Mouse (Mus musculus) erythroblast, adult 5-6 weeks (primary cell): ENCODE data around the gene Casp9. TPM values are rescaled to one million over a fixed set of nuclear protein-coding genes. Genes with fewer than 3 reads are reported as not detected.

Source experiments
- ATAC-seq: replicated peaks from 2 replicates; pipeline ENCODE4 v1.8.0; 2016; ENCODE audit warnings: moderate number of reproducible peaks, mild to moderate bottlenecking, moderate TSS enrichment, inconsistent platforms; ENCODE audit not compliant: poor library complexity, low FRiP score, severe bottlenecking
- total RNA-seq, 2 experiments: library from RNA; stranded (forward) in 1 of 2; stranded (reverse) in 1 of 2; fragments of 150-400 nt in 1 of 2; fragments of 200-764, 138-1000 nt in 1 of 2; gene quantifications; 2 replicates each; pipeline versions ENCODE4 v1.2.3 to v1.2.4; 2015 to 2017; ENCODE audit warnings: low replicate concordance in 2 of 2

The Casp9 gene
- total RNA-seq, 2 experiments from 2014 or later, result 4.3 to 4.4 TPM

DNA sequence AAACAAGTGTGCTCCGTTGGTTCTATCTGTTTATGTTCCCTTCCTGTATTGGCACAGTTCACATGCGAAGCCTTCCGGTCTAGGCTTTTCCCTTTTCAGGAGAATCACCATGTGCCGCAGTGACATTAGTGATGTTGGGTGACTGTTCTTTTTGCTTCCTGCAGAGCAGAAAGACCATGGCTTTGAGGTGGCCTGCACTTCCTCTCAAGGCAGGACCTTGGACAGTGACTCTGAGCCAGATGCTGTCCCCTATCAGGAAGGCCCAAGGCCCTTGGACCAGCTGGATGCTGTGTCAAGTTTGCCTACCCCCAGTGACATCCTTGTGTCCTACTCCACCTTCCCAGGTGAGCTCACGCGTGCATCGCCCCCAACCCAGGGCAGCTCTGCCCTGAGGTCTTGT is 18.0 kb downstream of the Casp9 start:
- ATAC-seq, result no peak

DNA sequence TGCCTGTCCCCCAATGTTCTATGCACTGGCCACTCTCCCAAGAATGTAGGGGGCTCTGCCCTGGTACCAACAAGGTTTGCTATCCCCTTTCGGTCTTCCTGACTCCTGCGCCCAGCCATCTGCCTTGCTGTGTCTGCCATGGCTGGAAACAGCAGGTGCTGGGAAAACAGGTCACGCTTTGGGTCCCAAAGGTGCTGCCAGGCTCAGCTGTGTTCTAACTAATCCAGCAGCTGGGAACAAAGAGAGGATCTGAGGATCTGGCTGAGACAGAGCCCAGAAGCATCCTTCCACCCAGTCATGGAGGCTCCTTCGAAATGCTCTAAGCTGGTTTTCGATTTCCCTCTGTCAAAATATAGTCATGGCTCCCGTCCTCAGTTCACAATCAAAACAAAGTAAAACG is 22.9 kb downstream of the Casp9 start:
- ATAC-seq, result no peak

DNA sequence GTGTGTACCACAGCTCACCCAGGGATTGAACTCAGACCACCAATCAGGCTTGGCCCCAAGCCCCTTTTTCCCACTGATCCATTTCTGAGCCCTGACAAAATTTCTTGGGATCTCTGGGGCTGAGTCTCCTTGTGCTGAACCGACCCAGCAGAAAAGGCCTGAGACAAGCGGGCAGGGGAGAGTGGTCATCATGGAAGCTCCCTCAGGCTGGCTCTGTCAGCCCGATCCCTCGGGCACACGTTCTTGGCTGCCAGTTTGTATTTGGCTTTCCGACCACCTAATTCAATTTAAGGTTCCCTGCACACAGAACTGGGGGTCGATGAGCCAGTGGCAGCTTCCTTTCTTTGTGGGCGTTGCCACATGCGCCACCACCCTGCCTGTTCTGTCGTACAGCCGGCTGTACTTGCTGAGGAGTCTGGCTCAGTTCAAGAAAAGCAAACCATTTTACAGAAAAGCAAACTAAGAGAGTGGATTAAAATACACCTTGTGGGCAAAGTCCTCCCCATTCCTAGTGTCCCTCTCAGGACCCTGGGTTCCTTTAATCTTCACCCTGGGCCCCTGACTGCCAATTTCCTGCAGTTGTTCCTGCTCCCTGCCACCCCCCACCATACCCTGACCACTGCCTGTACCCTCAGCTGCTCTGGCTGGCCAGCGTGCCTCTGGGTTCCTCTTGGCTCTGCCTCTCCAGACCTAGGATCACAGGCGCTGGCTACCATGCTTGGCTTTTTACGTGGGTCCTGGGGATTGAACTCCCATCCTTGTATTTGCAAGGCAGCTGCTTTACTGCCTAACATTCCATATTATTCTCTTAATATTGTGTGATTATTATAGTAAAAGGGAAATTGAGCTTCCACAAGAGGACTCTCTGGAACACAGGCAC is 23.6 kb downstream of the Casp9 start:
- ATAC-seq, result no peak

DNA sequence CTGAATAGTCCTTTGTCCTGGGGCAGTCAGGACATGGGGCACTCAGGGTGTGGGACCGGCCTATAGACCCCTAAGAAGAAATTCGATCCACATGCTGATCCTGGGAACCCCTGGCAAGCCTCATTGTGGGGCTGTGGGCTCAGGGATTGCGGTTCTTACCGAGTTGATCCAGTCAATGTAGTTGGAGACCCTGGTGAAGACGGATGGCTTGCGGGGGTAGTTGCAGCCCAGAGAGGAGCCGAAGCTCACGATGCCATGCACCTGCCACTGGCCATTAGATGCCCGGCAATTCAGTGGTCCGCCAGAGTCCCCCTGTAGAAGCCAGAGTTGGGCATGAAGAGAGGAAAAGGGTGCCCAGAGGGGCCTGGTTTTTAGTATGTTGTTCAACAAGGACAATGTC is 24.3 kb downstream of the Casp9 start:
- no peak for ATAC-seq

DNA sequence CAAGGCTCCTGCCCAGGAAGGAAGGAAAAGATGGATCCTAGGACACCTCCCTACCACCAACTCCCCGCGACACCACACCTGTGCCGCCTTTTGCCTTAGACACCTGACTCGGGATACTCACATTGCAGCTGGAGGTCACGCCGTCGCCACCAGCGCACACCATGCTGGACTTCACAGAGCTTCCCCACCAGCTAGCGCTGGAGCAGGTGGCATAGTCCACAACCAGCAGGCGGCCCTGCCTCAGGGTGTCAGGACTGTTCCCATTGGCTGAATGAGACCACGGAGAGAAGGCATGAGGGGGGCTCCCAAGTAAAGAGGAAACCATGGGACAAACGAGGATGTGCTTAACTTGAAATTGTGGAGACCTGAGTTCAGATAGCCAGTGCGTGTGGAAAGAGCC is 25.4 kb downstream of the Casp9 start:
- ATAC-seq, result no peak

DNA sequence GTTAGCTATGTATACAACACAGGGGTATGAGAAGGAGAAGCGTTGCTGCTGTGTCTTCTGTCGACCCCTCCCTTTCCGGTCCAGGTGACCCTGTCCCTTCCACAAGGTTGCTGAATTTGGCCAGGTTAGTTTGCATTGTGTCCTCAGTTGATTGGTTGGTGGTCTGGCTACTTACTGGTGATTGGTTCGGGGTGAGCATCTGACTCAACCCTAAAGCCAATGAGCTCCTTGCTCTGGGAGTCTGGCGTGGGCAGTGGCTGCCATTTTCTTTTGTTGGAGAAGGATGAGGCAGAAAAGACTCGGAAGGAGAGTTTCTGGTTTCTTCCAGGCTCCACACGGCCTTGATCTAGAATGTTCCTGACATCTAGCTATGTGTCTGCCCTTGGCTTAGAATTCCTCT is 25.9 kb downstream of the Casp9 start:
- ATAC-seq, result no peak

DNA sequence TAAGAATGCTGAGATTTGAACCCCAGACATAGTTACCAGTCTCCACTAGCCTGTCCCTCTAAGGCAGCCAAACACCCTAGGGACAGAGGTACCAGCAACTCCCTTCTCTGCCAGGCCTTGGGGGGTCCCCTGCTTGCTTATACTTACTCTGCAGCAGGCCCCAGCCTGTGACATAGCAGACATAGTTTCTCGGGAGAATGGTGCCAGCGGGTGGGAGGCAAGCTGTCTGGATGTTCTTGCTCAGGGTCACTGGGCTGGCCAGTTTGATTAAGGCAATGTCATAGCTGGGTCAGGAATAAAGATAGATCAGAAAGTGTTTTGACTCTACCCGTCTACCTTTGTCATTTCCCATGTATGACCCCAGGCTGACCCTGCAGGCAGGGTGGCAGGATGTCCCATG is 27.8 kb downstream of the Casp9 start:
- no peak for ATAC-seq

DNA sequence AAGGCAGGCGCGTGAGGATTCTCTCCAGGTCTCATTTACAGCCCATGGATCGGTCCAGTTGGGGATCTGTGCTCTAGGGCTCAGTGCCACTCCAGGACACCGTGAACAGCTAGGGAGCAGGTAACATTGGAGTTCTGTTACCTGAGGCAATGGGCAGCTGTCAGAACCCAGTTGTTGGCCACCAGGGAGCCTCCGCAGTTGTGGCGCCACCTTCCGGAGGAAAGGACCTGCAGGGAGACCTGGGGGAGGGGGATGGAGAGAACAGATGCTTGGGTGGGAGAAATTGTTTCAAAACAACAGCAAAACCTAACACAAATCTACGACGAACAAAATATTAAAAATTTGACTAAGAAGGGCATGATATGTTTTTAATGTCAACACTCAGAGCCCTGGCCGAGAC is 28.7 kb downstream of the Casp9 start:
- no peak for ATAC-seq

DNA sequence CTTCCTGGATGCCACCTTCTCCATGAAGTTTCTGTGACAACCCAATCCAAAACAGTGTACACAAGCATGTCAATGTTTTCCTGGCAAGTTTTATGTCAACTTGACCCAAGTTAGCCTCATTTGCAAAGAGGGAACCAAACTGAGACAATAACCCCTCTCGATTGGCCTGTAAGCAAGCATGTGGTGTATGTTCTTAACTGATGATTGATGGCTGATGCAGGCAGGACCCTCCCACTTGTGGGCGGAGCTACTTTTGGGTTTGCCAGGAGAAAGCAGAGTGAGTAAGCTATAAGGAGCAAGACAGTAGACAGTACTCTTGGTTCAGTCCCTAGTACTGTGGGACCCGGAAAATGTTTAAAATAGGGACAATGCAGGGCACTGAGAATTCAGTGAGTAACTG is 29.6 kb downstream of the Casp9 start:
- ATAC-seq, result peak; percentile 66; the same call in 1 of the 2 replicates

DNA sequence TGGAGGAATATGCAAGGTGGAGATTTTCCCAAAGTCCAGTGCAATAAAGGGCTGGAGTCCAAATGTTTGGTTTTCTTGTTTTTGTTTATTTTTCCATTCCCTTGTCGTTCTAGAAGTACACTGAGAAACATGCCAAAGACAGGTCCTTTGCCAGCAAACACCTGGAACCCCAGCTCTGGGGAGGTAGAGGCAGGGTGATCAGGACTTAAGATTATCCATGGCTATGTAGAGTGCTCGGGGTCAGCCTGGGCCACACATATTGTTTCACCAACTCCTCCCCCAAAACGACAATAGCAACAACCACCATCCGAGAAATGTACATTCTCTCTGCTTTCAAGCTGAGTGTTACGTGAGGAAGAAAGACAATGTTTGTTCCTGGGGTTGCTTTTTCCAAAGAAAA is 32.6 kb downstream of the Casp9 start, which contains the start of gene Cela2a:
TSS of gene Cela2a (minus strand) at position 101 of the 400 bp plus-strand sequence.
- no peak for ATAC-seq

DNA sequence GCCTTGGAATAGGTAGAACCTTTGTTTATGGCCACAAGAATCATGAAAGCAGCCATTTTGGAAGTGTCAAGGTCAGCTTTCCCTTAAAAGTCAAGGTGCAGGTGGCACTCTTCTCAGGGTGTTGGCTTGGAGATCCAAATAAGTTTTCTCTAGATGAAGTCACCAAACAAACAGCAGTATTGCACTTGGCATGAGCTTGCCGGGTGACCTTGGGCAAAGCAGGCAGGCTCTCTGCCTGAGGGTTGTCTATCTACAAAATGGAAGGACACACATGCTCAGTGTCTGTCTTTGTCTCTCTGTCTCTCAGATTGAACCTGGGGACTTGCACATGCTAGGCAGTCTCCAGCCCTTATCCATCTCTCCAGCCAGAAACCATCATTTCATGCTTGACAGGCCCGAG is 34.0 kb downstream of the Casp9 start:
- ATAC-seq, result no peak

DNA sequence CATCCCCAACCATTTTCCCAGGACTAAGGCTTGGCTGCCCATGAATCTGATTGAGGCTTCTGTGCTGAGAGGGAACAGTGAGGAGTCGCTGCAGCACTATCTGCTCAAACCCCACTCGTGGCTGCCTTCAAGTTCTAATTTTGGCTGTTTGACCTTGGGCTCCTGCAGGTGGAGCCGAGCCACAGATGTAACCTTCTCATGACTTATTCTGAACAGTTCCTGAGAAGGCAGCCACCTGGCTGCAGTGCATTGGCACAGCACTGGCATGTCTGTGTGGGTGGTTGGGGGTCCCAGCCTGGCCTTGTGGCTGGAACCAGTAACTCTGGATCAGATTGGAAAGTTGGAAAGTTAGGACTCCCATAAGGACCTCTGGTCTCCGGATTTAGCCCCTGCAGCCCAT is 34.8 kb downstream of the Casp9 start:
- no peak for ATAC-seq

DNA sequence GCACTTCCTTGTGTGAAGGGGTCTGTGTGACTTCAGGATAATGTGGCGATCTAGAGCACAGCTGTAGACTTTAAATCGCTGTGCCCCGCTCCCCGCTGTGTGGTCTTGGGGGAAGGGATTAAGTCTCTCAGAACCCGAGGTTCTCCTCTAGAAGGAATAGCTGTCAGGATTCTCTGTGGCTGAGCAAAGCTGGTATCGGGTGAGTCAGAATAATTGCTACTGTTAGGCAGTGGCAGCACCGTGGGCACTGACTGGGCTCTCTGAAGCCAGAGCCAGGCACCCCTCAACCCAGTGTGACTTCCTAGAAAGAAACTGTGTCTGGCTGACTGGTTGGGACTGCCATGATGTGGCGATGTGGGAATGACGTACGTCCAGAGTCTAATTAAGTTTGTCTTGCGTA is 37.0 kb downstream of the Casp9 start:
- ATAC-seq, result no peak

DNA sequence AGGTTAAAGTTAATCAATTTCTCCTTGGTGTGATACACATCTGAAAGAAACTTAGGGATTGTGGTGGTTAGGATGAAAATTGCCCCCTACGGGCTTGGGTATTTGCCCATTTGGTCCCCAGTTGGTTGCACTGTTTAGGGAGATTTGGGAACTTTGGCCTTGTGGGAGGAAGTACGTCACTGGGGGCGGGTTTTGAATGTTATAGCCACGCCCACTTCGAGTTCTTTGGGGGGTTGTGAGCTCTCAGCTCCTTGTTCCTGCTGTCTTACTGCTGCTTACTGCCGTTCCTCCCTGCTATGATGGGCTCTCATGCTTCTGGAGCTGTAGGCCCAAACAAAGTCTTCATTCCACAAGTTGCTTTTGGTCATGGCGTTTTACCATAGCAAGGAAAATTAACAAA is 37.9 kb downstream of the Casp9 start:
- ATAC-seq, result no peak

DNA sequence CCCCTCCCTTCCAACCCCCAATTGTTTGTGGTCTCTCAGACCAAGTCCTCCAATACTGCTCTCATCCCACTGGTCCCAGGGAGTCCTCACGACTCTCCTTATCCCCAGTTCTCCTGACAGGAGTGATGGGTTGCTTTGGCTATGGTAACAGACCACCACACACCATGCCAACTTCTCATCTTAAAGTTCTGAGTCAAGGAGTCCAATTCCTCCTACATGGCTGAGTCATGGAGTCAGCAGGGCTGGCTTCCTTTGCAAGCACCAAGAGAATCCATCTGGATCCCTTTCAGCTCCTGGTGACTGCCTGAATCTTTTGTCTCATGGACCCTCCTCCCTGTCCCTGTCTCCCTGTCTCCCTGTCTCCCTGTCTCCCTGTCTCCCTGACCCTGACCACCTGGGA is 40.5 kb downstream of the Casp9 start:
- ATAC-seq, result no peak

DNA sequence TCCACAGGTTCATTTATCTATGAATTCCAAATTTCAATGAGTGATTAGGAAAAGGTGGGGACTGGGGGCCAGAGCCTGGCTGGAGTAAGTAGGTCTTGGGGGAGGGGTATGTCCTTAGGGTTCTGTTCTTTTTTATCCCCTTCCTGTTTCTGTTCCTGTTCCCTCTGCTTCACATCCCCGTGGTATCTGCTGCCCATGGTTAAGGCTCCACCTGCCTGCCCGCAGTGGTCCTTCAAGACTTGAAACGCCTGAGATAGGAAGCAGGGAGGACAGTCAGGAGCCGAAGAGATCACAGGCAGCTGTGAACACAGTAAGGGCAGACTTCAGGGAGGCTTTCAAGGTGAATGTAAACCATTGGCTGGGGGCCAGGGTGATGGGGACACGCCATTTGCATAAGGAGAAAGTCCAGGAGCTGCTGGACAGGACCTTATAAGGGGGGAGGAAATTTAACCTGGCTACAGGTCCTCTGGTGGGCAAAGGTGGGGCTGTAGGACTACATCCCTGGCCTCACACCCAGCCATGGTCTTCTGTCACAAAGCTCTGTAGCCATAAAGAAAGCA is 41.2 kb downstream of the Casp9 start:
- ATAC-seq, result no peak

DNA sequence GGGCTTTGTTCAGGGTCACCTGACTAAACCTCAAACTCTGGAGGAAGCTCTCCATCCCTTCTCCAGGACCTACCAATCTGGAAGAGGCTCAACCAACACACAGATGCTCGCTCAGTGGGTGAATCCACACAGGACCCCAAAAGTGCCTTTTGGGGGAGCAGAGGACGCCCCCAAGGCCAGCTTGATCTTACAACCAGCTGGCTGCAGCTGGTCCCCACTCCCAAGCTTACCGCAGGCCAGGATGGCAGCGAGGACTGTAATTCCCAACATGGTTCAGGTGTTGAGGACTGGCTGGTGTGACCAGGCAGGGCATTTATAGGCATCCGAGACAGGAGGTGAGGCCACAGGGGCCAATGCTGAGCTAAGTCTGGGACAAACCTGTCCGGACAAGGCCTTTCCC is 52.6 kb downstream of the Casp9 start, which contains the start of gene Ctrc:
TSS of gene Ctrc (minus strand) at position 361 of the 400 bp plus-strand sequence.
- ATAC-seq, result no peak

DNA sequence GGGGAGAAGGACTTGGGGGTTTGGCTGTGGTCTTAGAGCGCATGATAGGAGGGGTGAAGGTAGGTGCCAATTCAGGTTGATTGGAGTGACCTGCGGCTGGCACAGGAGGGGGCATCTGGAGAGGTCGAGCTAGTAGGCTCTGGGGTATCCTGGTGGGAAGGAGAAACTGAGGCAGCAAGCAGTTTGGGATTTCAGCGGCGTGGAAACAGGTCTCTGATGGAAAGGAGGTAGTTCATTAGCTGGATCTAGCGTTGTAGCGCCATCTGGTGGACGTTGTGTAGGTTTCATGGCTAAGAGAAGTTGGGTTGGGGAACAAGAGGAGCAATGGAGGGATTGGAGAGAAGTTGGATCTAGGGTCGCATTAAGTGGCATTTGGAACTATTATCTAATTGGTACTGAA is 60.0 kb downstream of the Casp9 start:
- peak; percentile 63; the same call in 1 of the 2 replicates for ATAC-seq

DNA sequence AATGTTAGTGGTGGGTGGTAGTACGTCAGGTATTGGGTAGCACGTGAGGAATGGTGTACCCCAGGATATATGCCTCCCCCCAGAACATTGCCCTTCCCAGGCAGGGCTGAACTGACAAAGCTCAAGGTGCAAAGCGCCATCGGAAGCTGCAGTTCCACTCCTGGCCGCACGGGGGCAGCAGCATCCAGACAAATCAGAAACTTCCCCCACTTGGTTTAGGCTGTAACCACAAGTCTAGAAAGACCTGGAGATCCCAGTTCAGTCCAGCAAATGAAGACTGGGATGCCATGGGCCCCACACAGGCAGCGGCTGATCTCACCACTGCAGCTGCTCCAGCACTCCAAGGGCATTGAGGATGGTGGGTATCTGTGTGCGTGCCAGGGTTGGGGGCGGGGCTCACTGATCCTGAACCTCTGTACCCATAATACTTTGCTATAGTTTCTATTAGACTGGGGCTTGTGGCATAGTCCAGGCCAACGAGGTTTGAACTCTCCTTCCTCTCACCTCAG is 64.1 kb downstream of the Casp9 start:
- ATAC-seq, result peak; percentile 68

DNA sequence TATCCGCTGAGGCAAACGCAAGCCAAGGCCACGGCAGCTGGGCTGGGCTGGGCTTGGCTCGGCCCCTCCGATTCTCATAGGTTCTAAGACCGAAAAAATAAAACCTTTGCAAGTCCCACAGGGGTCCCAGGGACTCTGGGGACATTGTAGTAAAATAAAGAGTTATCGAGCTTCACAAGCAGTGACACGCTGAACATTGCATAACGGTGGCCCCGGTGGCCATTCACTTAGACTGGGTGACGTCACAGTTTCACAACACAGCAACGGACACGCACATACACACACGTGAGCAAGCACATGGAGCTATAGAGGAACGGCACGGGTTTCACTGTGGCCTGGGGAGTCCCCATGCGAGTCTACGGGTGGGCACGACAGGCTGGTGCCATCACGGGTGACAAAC is 65.1 kb downstream of the Casp9 start:
- ATAC-seq, result no peak

DNA sequence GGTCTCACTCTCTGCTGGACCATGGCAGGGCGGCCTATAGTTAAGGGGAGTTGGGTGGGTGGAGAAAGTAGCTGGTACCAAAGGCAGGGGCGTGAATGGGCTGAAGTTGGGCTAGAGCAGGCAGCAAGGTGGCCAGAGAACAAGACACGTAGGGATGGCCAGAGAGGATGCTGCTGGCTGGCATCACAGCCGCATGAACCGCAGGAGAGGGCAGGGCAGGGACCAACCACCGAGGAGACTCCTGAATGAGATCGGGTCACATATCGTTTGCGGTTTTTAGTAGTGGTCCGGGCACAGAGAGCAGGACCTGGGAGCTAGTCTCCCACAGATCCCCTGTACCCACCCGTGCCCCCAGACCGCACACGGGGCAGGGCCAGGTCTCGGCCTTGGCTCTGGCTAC is 65.9 kb downstream of the Casp9 start:
- ATAC-seq, result no peak
